Mouse (Mus musculus): ENCODE measurements at regions not wholly inside any gene's neighbourhood (a gene's known extent, or its start where the extent isn't known, plus 50 kb on each side); places are given as distances from the start of the nearest gene placed in this dataset.
"Not testable (repeated sequence)": the region's sequence is repeated elsewhere in the genome, so short reads cannot be mapped to it uniquely, and the experiment has no call there.

GRCm38 (mm10) chr13:44635221-44636007 is 93.9 kb upstream of the Jarid2 start:
- DNase-seq = no peak

DNA sequence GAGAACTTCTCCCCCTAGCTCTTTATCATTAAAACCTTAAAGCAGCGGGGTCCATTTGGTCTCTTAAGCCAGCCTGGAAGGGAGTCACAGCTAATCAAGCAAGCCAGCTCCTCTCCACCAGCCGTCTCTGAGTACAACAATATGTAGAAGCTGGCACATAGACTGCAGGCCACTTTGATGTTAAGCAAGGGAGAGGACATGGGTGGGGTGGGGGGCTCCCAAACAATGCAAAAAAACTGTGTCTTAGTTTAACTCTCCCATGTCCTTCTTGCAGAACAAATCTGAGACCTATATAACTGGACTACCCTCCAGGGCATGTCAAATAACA is 93.3 kb upstream of the Jarid2 start:
- no peak for DNase-seq

GRCm38 (mm10) chr13:44642361-44642760 is 86.9 kb upstream of the Jarid2 start:
- DNase-seq = no peak

GRCm38 (mm10) chr13:44650052-44650451 is 79.2 kb upstream of the Jarid2 start:
- DNase-seq = no peak

GRCm38 (mm10) chr13:44651259-44652238 is 77.7 kb upstream of the Jarid2 start:
- DNase-seq = no peak

DNA sequence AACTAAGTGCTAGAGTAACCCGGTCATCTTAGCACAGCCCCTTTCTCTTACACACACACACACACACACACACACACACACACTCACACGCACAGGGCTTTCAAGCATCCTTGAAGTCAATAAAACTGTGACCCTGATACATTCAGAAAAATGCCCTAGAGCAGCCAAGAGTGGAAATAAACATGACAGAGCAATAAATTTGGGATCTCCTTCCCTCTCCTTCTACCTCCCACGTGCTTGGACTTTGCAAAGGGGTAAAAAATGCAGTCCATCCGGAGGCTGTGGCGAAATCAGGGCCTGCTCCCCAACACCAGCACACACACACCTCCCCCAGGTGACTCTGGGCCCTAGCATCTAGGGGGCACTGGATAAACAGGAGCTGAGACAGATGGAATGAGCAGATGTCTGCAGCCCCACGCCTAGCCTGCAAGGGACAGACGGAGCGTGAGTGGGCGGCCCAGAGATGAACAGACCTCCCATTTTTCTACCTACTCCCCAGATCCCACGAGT is 71.3 kb upstream of the Jarid2 start:
- peak; percentile 64 for DNase-seq

DNA sequence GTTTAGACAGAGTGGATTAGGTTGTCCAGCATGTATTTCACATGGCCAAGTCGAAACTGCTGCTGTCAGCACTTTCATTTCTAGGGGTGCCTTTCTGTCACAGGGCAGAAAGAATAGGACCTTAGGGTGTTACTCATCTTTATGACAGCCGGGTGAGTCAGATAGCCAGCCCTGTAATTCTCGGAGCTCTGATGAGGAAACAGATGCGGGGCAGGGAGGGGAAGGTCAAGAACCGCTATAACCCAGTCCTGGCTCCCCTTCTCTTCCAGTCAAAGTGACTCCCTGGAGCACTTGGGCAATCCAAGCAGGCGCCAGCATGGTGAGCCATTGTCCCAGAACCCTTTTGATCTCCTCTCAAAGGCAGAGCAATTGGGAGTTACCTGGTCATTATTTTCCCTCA is 69.4 kb upstream of the Jarid2 start:
- no peak for DNase-seq

DNA sequence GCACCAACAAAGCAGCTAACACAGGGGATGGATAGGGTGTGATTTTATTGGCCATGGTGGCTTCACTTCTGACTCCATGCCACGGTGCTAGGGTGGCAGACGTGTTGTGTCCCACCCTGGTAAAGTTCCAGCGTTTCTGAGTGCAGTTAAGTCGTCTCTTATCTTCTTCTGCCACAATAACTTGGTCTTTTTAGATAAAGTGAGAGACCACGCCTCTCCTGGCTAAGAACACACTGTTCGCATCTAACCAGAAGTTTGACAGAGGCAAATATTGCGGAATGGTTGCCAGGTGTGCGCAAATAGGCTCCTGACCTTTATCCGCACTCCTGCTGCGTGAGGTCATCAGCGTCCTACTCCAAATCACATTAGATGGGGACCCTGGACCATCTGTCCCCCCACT is 66.2 kb upstream of the Jarid2 start:
- DNase-seq = no peak

DNA sequence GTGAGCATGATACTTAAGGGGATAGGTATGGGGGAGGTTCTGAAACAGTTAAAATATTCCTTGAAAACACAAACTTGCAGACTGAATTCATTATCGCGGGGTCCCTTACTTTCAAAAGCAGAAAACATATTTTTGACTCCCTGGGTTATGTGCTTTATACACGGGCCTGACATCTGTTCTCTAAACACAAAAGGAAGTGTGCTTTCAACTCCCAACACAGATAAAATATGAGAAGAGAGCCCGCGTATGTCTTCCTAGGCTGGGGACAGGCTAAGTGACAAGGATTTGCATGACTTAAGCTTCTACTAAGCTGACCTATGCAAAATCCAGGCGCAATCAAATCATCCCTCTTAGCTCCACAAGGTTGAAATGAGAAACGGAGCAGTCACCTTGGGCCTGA is 65.5 kb upstream of the Jarid2 start:
- DNase-seq = no peak

DNA sequence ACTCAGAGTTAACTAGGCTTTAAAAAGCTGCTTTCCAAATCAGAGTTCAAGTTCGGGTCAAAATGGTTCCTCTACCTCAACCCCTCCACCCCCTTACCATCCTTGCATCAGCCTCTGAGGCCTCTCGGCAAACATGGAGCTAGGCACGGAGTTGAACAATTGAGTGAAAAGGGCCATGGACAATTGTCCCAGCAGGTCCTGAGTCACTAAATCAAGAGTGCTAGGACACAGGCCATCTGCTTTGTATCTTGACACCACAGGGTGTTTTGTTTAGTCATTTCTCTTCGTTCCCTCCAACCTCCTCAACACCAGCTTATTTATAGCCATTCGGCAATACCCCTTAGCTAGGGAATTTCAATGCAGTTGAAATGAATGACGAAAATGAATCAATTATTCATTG is 59.5 kb upstream of the Jarid2 start:
- DNase-seq = peak; percentile 41

- peak; percentile 86 for DNase-seq
These were observed 55.8 kb upstream of the Jarid2 start for GRCm38 (mm10) chr13:44673337-44673966.

DNA sequence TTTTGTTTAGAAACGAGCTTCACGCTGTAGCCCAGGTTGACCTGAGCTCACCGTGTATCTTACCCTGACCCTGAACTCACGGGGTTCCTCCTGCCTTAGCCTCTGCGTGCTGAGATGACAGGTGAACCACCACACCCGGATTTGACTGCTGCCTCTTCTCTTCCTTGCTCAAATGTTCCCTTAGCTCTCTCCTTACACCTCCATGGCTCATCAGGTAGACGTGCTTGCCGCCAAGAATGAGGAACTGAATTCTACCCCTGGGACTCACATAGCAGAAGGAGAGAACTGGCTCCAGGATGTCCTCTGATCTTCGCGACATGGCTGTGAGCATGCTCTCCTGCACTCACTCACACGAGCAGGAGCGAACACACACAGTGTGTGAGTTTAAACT is 55.3 kb upstream of the Jarid2 start:
- no peak for DNase-seq

DNA sequence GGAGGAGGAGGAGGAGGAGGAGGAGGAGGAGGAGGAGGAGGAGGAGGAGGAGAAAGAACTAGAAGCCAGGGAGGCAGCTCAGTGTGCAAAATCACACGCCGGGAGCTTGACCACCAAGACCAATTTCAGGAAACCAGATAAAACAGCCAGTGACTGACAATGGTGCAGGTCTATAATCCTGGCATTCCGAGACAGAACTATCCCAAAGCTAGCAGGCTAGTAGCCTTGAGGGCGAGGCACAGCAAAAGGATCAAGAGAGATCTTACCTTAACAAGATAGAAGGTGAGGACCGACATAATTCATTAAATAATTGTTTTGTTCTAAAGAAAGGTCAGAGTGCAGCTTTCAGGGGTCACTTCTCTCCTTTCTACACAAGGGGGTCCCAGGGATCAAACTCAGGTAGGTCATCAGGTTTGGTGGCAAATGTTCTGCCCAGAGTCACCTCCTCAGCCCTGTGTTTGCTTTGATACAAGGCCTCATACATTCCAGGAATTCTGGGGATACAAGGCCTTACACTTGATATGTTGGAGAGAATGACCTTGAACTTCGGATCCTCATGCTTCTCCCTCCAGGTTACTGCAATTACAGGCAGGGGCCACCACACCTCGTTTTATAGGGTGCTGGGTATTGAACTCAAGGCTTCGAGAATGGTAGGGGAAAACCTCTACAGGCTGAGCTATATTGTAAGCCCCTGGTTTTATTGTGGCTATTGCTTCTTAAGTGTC is 54.2 kb upstream of the Jarid2 start:
- DNase-seq = no peak

- no peak for DNase-seq
These were observed 53.2 kb upstream of the Jarid2 start for GRCm38 (mm10) chr13:44676041-44676440.

DNA sequence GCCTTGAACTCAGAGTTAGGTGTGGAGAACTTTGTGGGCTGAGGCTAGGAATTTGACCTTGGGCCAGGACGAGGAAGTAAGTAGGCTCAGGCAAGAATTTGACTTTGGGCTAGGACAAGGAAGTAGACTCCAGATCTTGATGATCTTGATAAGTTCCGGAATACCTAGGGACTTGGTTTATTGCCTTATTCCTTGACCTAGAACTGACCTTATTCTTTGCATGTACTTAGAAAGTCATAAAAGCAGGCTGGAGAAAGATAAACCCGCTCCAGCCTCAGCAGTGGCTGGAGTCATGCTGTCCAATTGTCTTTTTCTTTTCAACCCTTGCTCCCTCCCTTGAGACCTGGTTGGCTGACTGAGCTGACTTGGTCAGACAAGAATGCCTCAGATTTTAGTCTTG is 51.2 kb upstream of the Jarid2 start:
- no peak for DNase-seq

DNA sequence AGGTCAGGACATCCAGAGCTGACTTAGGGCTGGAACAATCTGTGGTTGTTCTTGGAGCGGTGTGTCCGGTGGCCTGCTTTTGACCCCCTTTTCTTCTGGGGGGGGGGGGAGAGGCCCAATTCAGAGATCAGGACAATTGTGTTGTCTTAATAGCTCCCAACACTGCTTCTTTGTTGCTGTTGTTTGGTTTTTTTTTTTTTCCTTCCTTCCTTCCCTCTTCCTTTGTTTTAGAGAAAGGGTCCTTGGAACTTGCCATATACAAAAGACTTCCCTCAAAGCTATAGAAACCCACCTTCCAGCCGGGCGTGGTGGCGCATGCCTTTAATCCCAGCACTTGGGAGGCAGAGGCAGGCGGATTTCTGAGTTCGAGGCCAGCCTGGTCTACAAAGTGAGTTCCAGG is 49.8 kb upstream of the Jarid2 start:
- DNase-seq = not testable (repeated sequence)
